Mouse (Mus musculus) T-helper 17 cell (primary cell): ENCODE results near the gene 2310007B03Rik.

Experiments
- in situ Hi-C, 2 experiments: fragments of 300-600 bp; cut with MboI, MseI; formaldehyde crosslinking; loops; 1 replicate in 1 of 2; 2 replicates in 1 of 2; pipeline ENCODE4 v1.15.1; 2025; ENCODE audit warnings: high pct_unique_total_duplicates in 2 of 2

The 2310007B03Rik gene

DNA sequence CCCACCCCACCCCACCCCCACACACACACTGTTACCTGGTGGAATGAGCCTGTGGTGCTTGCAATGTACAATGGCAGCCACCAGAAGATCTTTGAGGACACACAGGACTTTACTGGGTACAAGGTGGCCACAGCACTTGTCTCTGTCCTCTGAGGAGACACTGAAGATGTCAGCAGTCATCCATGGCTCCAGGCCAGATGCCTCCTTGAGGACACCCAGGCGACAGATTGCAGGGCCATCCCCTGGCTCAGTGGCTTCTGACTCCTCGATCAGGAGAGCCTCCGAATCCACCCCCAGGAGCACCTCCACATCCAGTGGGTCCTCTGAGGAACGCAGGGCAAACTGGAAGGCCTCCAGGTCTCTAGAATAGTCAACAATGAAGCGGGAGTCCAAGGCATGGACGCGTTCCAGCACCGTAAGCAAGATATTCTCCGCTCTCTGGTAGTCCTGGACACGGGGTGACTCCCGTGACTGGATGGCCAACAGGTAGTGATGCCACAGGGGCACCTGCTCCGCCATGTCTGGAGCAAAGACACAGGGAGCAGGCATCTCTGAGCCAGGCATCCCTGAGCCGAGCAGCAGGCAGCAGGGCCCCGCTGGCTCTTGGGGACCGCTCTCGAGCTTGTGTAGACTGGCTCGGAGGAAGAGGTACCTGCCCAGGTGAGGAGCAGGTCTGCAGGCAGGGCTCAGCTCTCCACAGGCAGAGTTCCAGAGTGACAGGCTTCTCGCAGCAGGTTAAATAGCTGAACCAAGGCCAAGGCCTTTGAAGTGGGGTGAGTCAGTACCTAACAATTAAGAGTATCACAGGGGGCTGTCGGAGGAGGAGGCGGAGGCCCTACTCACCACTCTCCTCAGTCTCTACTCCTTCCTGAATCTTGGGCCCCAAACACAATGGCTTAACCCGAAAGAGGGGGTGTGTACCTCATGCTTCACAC lies 915 bp downstream of the 2310007B03Rik start:
- in situ Hi-C loops, result no loop called here

DNA sequence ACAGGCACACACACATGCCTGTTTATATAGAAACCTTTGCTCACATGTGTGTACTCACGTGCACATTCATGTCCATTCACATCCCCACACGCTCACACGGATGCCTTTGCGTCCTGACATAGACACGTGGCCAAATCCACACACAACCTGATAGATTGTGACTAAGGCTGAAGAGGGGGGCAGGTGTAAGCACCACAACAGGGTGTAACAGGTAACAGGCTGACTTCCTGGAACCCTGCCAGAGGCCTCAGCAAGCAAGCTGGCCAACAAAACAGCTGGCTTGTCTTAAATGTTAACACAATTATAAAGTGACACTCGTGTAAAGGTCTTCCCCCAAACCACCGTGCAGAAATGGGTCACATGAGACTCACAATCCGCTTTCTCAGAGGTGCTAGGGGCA lies 1.8 kb downstream of the 2310007B03Rik start:
- in situ Hi-C loops, result no loop called here

DNA sequence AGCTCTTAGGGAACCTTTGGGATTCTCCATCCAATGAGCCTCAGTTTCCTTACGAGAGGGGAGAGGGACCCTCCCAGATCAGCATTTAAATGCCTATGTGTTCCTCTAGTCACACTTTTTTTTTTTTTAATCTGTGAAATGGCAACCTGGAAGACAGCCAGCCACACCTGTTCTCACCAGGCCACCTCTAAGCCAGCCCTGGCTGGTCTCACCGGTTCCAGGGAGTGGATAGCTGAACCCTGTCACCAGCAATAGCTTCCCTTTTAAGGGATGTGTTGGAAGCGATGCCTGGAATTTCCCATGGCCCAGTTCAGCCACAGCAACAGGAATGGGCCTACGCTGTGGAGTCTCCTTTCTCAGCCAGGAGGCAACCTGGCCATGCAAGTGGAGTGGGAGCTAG lies 3.2 kb downstream of the 2310007B03Rik start:
- in situ Hi-C loops, result no loop called here

DNA sequence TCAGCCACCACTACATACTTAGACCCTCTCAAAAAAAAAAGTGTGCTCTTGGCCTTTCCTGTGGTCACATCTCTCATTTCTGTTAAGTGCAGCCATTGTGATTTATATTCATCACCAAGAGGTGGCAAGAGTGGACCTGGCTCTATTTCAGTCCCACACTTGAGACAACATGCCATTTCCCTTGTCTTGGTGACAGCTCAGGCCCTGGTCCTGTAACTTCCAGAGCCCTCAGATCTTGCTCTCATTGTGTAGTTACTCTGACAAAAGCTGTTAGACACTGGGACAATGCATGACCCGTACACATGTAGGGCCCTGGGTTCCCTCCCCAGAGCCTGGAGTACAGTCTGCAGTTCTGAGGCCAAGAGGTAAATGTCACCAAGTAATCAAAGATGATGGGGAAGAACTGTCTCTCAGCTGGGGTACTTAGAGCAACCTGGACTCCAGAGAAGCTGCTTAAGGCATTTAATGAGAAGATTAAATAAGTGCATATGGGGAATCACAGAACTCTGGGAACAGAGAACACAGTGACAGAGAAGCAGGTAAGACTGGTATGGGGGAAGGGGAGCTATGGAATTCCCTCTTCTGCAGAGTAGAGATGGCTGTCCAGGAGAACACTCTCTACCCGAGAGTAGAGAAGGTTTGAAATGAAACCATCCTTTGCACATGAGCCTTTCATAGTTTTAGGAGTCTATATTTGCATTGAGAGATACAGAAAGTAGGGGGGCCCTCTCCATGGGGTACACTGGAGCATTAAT lies 9.7 kb downstream of the 2310007B03Rik start:
- in situ Hi-C loops, result no loop called here

DNA sequence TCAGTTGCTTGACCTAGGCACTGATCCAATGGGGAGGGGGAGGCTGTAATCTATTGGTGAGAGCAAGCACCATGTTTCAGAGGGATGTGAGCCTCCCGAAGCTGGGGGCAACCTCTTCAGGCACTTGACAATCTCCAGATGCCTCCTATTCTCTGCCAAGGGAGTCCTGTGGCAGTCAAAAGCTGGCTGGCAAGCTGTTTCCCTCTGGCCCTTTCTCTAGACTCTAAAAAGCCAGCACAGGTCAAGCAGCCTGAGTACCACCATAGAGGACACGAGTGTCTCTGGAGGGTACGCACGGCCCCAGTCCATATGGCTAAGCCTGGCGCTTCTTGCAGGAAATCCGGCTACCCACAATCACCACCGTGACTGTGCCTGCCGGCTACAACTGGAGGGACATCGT lies 16.6 kb downstream of the 2310007B03Rik start:
- in situ Hi-C loops, result no loop called here

DNA sequence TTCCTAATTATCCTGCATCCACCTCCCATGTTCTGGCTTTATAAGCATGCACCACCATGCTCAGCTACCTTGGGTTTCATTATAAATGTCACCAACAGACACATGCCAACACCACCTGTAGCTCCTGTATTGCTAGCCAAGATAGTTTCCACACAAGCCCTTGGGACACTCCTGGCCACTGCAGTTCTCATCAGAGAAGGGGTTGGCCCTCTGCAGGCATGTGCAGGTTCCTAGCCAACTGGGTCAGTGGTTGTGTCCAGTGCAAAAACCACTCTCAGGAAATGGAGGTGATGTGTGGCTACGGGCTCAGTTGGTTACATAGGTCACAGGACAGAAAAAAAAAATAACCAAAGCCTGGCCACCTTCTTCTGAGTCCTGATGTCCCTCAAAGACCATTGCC lies 17.9 kb downstream of the 2310007B03Rik start:
- in situ Hi-C loops, result no loop called here

DNA sequence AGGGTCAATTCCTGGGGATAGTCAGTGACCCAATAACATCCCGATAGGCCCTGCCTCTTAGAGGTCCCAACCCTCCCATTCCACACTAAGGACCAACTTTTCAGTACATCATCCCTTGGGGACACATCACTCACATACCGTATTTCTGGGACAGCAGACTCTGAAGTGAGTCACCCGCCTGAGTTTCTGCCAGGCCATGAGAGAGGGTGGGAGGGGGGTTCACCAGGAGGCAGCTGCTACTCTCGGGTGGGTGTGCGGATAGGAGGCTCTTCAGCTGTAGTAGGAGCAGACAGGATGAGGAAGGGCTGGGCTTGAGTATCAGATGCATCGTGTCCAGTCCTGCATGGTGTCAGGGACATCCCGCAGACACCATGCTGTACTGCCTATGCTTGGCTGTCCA lies 21.0 kb downstream of the 2310007B03Rik start:
- in situ Hi-C loops, result no loop called here

DNA sequence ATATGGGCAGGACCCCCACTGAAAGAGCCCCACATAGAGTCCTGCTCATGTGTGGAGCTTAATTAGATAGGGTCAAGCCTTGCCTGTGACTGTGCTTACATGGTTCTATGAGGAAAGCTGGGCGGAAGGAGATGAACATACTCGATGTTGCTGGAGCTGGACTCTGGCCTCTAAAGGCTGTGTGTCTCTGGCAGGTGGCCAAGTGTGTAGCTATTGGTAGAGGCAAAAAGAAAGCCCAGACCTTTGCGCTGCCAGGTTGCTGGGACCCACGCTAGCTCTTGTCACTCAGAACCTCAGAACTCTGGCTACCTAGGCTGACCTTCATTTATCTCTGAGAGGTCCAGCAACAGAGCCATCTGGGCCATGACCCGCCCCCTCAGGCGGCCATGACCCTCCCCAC lies 22.2 kb downstream of the 2310007B03Rik start:
- in situ Hi-C loops, result no loop called here

DNA sequence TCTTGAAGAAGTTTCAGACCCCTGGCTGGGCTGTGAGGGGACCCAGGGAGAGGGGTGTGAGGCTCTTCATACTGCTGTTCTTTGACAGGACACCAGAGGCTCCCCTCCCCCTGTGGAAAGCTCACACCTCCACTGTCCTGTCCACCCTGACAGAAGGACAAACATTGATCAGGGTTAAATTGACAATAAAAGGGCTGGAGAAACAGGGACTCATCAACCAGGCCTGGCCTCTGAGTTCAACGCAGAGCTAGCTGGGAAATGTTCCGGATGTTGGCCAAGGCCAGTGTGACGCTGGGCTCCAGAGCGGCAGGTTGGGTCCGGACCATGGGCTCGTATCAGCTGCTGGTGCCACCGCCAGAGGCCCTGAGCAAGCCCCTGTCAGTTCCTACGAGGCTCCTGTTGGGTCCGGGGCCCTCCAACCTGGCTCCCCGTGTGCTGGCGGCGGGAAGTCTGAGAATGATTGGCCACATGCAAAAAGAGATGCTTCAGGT lies 25.7 kb downstream of the 2310007B03Rik start, which contains the start of gene Agxt:
TSS of gene Agxt (plus strand) at position 205 of the 491 bp plus-strand sequence.
- in situ Hi-C loops, result no loop called here

DNA sequence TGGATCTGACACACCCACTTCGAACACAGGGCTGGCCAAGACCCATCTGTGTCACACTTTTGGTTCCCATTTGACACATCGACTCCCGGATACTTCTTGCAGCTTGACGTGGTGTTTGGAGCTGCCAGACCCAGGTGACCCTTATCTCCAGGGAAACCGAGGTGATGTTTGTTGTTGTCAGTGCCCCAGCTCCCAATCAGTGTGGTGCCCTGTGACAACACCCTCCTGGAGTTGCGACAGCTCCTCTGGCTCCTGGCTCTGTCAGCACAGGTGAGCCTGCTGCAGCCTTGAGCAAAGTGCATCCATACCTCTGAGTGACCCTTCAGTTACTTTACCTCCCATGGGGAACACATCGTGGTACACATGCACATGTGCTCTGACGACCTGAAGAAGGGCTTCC lies 28.1 kb downstream of the 2310007B03Rik start:
- in situ Hi-C loops, result no loop called here

DNA sequence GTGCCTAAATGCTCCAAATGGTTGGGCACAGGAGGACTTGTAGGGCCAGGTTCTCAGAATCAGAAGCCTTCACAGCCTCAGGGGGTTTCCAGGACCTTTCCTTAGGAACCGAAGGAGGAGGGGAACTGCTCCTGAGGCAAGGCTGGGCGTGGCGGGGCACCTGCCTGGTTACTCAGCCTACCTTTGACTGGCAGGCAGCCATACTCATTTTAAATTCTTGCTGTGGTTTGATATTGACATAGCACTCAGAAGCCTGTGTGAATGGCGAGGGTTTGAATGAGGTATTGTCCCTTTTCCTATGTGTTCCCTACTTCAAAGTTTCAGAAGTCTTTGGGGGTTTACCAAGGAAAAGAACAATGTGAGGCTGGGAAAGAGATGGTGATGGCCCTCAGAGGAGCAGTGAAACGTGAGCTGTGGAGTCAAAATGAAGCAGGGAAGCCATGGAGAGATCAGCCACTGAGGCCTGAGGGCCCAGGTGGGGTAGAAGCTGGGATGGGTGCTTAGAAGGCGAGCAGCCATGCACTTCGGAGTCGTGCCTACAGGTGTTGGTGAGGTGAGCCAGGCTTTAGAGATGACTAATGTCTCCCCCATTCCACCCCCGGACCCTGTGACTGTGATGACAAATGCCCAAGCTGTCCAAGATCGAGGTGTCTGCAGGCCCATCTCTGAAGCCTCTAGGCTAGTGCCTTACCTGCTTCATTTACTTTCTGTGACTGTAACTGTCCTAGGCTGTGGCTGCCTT lies 30.3 kb downstream of the 2310007B03Rik start:
- in situ Hi-C loops, result no loop called here

DNA sequence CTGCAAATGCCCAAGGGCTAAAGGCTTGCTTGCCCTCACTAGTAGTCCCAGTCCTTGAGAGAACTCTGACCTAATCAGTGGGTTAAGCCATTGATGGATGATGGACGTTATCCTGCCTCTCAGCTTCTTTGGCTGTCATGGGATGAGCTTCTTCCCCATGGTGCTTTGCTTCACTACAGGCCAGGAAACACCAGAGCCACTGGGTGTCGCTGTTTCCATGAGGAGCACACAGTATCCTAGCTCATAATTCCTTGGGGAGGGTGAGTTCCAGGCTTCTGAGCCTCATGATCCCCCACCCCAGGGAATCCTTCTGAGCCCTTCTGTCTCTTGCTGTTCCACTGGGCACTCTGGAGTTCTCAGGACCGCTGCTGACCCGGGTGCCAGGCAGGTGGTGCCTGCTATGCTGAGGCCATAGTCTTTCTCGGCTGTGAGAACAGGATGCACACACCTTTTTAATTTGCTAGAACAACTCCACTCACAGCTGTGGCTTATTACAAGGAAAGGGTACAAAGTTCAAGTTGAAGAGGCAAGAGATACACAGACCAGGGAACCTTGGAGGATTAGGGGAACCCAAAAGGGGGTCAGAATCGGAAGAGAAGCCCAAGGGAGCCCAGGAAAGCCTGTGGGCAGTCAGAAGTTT lies 31.9 kb downstream of the 2310007B03Rik start:
- in situ Hi-C loops, result no loop called here

DNA sequence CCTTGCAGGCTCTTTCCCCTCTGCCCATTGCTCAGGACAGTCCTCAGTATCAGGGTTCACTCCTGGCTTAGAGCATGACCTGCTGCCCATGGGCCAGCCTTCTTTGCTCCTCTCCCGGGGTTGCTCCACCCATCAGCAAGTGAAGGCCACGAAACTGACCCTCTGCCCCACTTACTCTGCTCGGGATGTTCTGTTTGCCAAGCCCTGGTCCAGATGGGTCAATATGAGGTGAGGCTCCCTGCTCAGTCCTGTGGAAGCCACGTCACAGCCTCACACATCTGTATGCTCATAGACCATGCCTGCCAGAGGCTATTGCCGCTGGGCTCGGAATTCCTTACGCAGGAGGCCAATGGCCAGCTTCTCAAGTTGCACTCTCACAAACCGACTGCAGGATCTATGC lies 32.5 kb downstream of the 2310007B03Rik start:
- in situ Hi-C loops, result no loop called here

DNA sequence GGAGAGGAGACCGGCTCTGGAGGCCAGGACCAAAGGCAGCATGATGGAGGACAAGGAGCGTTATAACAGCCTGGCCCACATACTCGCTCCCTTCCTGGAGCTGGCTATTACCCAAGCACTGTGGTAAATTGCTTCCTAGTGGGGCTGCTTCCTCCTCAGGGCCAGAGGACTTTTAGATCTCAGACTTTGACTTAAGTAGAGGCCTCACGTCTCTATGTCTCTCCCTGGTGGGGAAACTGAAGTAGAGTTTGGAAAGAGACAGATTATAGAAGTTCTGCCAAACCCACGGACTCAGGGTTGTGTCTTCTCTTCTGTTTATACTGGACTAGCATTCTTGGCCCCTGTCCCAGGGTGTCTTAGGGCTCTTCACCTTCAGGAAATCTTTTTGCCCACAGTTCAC lies 35.5 kb downstream of the 2310007B03Rik start:
- in situ Hi-C loops, result no loop called here

DNA sequence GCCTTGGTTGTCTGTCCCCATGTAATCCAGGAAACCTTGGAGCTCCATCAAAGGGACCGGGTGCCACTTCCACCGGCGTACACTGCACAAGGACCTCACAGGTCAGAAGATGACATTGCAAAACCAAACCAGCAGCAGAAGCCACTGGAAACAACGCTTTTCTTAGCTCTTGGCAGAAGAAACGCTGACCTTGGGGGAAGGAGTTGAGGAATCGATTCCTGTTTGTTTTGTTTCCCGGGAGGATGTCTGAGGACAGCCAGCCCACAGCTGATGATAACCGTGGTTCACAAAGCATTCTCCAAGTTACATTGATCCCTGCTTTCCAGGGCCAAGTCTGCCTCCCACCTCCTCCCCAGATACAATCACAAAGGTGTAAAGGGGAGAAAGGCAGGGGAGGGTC lies 36.7 kb downstream of the 2310007B03Rik start:
- in situ Hi-C loops, result no loop called here

DNA sequence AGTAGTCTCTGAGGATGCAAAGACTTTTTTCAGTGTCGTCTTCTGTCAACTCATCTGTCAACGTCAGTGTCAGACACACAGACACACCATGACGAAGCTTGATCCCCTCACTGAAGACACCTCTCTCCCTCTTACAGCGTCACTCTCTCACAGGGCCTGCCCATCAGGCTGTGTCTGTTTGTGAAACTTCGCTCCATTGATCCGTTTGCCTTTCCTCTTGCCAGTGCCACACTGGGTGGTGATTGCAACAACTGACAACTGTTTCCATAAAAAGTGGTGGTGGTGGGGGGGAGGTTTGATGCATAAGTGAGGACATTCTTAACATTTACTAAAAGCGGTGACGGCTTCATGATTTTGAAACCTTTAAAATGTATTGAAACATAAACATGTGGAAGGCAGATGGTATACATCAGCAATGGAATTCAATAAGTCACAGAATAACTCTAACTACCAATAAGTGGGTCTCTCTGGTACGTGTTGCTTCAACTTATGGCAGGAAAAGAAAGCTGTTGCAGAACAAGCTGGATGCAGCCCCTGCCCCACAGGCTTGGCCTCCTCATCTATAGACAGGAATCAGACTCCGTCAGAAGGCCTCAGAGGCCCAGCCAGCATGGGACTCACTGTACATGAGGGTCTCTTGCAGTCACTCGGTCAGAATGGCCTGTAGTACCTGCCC lies 37.4 kb downstream of the 2310007B03Rik start:
- in situ Hi-C loops, result no loop called here

DNA sequence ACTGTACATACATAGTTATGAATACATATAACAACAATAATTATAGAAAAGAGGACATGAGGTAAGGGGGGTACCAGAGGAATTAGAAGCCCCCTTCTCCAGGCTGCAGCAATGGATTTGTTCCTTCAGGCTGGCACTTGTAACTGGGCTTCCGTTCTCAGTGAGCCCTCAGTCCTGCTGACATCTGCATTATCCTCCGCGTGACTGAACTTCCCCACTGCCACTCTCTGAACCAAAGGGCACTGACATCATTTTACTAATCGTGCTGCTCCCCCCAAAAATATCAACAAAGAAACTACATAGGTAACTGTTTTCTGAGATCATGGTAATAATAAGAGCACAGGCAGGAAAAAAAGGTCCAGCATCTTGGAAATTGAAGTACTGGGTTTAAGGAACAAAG lies 41.9 kb downstream of the 2310007B03Rik start:
- in situ Hi-C loops, result no loop called here

DNA sequence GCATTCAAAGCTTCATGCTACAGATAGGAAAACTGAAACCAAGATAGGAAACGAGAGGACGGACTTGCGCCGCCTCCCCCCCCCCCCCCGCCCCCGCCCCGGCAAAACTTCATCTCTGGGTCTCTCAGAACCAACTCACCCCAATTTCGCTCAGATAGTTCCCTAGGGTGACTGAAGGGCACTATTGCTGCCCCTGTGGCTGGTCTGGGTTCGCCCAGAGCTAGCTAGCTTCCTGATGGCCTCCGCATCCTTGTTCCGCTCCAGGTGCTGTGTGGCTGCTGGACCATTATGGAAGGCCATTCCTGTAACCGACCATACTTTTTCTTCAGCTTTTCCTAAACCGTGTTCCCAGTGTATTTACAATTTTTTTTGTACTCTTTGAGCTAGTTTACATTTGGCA lies 45.3 kb downstream of the 2310007B03Rik start:
- in situ Hi-C loops, result no loop called here

DNA sequence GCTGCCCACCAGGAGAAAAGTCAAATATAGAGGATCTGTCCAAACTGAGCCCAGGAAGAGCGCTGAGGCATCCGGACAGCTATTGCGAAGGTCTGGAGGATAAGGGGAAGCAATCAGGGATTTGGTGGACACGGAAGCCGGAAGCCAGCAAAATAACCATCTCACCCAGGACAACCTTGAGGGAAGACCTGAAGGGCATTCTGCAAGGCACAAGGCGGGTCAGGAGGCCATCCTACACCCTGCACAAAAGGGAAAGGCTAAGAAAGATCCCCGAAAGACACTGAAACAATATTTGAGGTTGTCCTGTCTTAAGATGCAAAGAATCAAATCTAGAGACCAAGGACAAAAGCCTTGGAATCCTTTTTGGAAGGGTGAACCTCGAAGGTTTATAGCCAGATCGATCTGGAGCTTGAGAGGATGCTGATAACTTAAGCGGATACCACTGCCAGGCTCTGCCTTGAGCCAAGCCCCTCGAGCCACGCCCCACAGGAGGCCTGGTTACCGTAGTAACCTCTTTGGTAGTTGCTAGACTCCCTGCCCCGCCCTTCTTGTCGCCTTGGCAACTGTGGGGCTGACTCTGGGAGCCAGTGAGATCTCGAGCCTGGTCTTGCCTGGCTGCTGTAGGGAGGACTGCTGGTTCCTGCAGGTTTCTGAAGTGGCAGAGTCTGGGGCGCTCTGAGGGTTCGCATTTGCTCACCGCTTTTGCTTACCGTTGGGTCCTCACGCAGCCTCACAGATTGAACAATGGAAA lies 45.9 kb downstream of the 2310007B03Rik start:
- in situ Hi-C loops, result no loop called here

DNA sequence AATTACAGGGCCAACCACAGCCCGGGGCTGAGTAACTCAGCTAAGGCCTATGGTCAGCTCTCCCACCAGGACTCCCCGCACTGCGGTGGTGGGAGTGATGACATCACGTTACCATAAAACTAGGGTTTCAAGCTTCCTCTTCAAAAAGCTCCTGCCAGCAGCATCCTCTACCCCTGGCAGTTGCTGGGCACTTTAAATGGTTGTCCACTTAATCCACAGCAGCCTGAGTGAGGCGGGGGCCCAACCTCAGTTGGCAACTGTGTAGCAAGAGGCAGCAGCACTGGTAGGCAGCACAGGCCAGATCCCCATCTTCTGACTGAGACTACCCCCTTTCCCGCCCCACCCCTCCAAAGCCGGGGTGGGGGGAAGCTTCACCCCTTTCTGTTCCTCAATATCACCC lies 58.0 kb downstream of the 2310007B03Rik start:
- in situ Hi-C loops, result no loop called here
